Mouse (Mus musculus) ES-E14 (cell line): Measurements from ENCODE around the gene Hjurp. TPM values are rescaled to one million over a fixed set of nuclear protein-coding genes. Genes with fewer than 3 reads are reported as not detected.

Source experiments
- DNase-seq: peaks from one replicate; pipeline ENCODE4 v3.0.0-alpha.2; 2013; ENCODE audit warnings: low read depth, low spot score
- H3K27ac ChIP-seq: 2 replicates; pipeline ENCODE4 v1.5.1; 2012; ENCODE audit warnings: low read depth, mild to moderate bottlenecking, low read length, moderate library complexity, mixed read lengths; ENCODE audit not compliant: poor library complexity, insufficient read depth, severe bottlenecking
- H3K36me3 ChIP-seq: 2 replicates; pipeline ENCODE4 v1.6.1; 2012; ENCODE audit warnings: mild to moderate bottlenecking, low read length, moderate library complexity, mixed read lengths; ENCODE audit not compliant: control insufficient read depth, poor library complexity, insufficient read depth, severe bottlenecking
- H3K4me1 ChIP-seq, 2 experiments: fragments of 150-350 bp in 1 of 2; sonication (generic) in 1 of 2; 2 replicates each; pipeline ENCODE4 v1.6.1; 2012; ENCODE audit warnings: low read length in 2 of 2, mild to moderate bottlenecking in 1 of 2, mixed read lengths in 1 of 2; ENCODE audit not compliant: control insufficient read depth in 2 of 2, insufficient read depth in 2 of 2, poor library complexity in 1 of 2
- H3K4me3 ChIP-seq, 2 experiments: fragments of 150-350 bp in 1 of 2; sonication (generic) in 1 of 2; 2 replicates each; pipeline ENCODE4 v1.5.1; 2012; ENCODE audit warnings: low read length in 2 of 2, low read depth in 1 of 2, mild to moderate bottlenecking in 1 of 2, mixed read lengths in 1 of 2; ENCODE audit not compliant: insufficient read depth in 1 of 2, poor library complexity in 1 of 2, severe bottlenecking in 1 of 2
- H3K9ac ChIP-seq: 2 replicates; pipeline ENCODE4 v1.6.1; 2012; ENCODE audit warnings: low read depth, mild to moderate bottlenecking, low read length, mixed read lengths; ENCODE audit not compliant: poor library complexity, insufficient read depth, severe bottlenecking
- H3K9me3 ChIP-seq: fragments of 150-350 bp; sonication (generic); 2 replicates; pipeline ENCODE4 v1.6.1; 2012; ENCODE audit warnings: low read depth, mild to moderate bottlenecking, low read length; ENCODE audit not compliant: control insufficient read depth, insufficient read depth
- CHD2 ChIP-seq: IDR thresholded peaks from 2 replicates; pipeline ENCODE4 v1.6.1; 2014; ENCODE audit warnings: mild to moderate bottlenecking, low read depth, low read length, inconsistent platforms
- HCFC1 ChIP-seq: IDR thresholded peaks from 2 replicates; pipeline ENCODE4 v1.6.1; 2012; ENCODE audit warnings: low read length, inconsistent platforms, borderline replicate concordance; ENCODE audit not compliant: insufficient read depth
- MAFK ChIP-seq: IDR thresholded peaks from 2 replicates; pipeline ENCODE4 v1.6.1; 2014; ENCODE audit warnings: mild to moderate bottlenecking, low read depth, low read length, inconsistent platforms; ENCODE audit not compliant: insufficient read depth
- ZC3H11A ChIP-seq: IDR thresholded peaks from 2 replicates; pipeline ENCODE4 v1.6.1; 2012; ENCODE audit warnings: low read depth, mild to moderate bottlenecking, inconsistent platforms, low read length, borderline replicate concordance
- ZNF384 ChIP-seq: IDR thresholded peaks from 2 replicates; pipeline ENCODE4 v1.6.1; 2012; ENCODE audit warnings: low read depth, low read length, inconsistent platforms
- in situ Hi-C, 2 experiments: fragments of 600-800 bp; cut with MboI; formaldehyde crosslinking; loops; one replicate each; pipeline ENCODE4 v1.15.1; 2025; ENCODE audit warnings: low sequenced_read_pairs in 2 of 2, inconsistent platforms in 1 of 2; ENCODE audit not compliant: unreplicated experiment in 2 of 2
- total RNA-seq: library from RNA; depleted of rRNA; stranded (reverse); fragments of 300-350 nt; gene quantifications from 2 replicates; pipeline ENCODE4 v1.2.3, GENCODE M21; 2012

Gene Hjurp
- total RNA-seq, 1 experiment: 168 TPM

DNA sequence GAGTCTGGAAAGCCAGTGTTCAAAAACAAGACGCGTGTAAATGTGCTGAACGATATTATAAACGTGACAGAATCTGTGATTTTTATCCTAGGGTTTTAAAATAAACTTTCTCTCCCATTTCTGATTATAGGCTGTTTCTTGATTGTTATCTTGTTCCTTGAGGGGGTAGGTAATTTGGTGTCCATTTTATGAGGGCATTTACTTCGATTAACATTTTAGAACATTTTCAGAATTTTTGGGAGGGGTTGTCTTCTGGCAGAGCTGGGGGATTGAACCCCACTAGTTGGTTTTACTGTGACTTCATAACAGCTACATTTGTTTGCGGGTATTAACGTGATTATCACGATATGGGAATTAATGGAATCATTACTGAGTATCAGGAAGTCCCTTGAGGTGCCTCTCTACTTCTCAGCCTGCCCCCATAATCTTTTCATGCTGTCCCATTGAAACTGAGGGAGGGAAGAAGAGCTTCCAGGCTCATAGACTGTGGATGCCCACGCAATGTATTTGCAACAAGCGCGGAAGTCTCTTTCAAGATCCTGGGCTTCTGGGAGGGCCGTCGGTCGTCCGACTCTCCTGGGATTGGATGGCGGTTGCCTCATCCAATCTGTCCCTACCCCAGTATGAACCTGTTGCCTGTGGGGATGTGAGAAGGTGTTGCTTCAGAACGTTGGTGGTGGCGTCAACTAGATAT lies 532 bp upstream of the Hjurp start:
- H3K9me3 ChIP-seq: no peaks in the 10 kb centered on the region
- TF ChIP-seq MAFK: no peak
- TF ChIP-seq HCFC1: 0 out of 2 replicates have a peak, but pooled peaks have one; percentile 10
- peak overlapping the region in 1 of 2 experiments; percentile 87; a peak in 2 of 4 replicates for H3K4me3 ChIP-seq
- no peak overlapping the region for H3K27ac ChIP-seq
- peaks cover 4 to 6% of the 10 kb centered on the region in 2 experiments; a peak in 2 of 4 replicates for H3K4me1 ChIP-seq
- H3K9ac ChIP-seq: no peak overlapping the region
- H3K36me3 ChIP-seq: peaks cover 26% of the 10 kb centered on the region
- in situ Hi-C loops: no loop called here
- DNase-seq: no peak

DNA sequence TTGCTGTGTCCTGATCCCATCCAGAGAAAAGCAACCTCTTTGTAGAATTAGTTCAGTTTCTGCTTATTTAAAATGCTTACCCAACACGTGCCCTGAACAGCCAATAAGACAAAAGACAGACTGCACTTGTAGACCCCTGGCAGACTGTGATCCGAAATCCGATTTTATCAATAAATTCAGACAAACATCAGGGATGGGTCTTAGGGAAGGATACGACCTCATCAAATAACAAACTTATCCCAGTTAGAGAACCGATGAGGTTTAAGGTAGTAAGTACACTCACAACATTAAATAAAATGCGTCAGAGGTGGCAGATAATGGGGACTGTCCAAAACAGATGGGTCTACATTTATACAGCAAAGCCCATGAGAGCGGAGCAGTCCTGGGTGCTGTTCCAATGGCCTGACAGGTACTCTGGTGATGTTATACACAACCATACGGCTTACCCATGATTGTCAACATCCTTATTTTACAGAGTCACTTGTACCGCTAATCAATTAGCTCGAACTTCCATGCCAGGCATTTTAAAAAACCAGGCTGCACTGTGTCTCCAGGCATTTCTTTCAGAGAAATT lies 822 bp downstream of the Hjurp start:
- TF ChIP-seq HCFC1 (no peak), MAFK (no peak), ZNF384 (no peak), CHD2 (no peak), ZC3H11A (no peak)
- in situ Hi-C loops: no loop called here
- Histone ChIP-seq H3K36me3 (peaks cover 39% of the 10 kb centered on the region), H3K4me1 (peaks cover 4 to 6% of the 10 kb centered on the region in 2 experiments; a peak in 2 of 4 replicates), H3K9ac (peak overlapping the region; percentile 93), H3K9me3 (no peaks in the 10 kb centered on the region), H3K27ac (no peak overlapping the region), H3K4me3 (peak overlapping the region; percentile 87 to 89)
- no peak for DNase-seq

DNA sequence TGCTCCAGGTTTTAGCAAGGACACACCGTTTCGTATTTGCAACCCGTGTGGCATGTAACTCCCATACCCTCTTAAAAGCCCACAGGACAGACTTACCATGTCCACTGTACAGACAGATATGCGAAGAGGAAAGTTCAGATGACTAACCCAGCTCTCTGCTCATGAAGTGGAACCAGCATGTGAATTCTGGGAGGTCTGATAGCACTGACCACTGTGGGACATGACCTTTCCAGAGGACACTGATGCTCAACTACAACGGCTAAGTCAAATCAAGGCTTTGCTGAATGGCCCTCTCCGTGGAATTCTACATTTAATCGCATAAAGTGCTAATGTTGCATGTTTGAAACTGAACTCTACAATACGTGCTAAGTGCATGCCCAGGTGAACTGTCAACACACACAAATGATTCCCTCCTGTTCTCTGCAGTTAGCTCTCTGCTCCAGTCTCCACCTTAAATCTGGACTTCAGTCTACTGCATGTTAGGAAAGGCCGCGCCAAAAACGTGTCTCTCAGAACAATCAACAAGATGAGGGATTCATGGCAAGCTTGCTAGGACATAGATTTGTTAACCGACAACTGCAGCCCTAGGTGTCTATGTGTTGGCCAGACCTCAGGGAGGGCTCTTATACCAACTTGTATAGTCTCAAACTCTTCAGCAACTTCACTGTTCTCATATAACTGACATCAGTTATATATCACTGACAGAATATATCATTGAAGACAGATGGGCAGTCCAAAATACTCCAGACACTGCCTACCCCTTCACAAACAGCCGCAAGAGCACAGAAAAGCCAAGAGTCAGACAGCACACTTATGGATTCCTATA lies 1.5 kb downstream of the Hjurp start:
- 0 out of 2 replicates have a peak, but pooled peaks cover 2% of the 10 kb centered on the region for H3K9me3 ChIP-seq
- no peak overlapping the region for H3K27ac ChIP-seq
- in situ Hi-C loops: no loop called here
- TF ChIP-seq CHD2 (no peak), ZC3H11A (no peak), HCFC1 (no peak), MAFK (no peak), ZNF384 (no peak)
- H3K4me3 ChIP-seq: peak overlapping the region; percentile 87 to 89
- DNase-seq: no peak
- peaks cover 45% of the 10 kb centered on the region for H3K36me3 ChIP-seq
- peak overlapping the region; percentile 93; the same call in 1 of the 2 replicates for H3K9ac ChIP-seq
- H3K4me1 ChIP-seq: peaks cover 4 to 6% of the 10 kb centered on the region in 2 experiments; a peak in 2 of 4 replicates

DNA sequence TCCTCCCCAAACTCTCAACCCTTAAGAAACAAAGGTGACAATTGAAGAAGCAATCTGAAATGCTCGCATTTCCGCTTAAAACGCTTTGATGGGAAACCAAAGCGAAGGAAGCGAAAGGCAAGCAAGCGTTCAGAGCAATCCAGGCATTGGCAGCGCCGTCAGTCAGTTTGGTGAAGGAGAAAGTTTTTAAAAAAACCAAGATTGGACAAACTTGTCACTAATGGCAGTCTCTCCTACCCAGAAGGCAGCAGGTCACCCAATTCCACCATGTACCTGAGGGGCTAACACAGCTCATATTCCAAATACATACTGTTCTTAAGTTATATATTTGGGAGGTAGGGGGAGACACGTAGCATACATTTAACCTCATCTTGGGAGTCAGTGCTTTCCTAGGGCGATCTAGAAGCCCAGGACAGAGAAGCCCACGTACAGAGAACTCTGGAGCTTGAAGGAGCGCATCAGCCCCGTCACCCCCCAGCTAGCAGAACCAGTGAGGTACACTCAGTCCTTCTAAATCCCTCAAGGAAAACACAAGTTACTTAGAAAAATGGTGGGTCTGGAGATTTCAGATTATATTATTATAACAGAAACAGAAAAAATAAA lies 2.3 kb downstream of the Hjurp start:
- H3K27ac ChIP-seq: no peak overlapping the region
- H3K4me1 ChIP-seq: peaks cover 4 to 6% of the 10 kb centered on the region in 2 experiments; a peak in 2 of 4 replicates
- TF ChIP-seq ZNF384 (no peak), HCFC1 (no peak), ZC3H11A (no peak), MAFK (no peak), CHD2 (no peak)
- peaks cover 49% of the 10 kb centered on the region for H3K36me3 ChIP-seq
- H3K9me3 ChIP-seq: 0 out of 2 replicates have a peak, but pooled peaks cover 2% of the 10 kb centered on the region
- in situ Hi-C loops: no loop called here
- H3K9ac ChIP-seq: no peak overlapping the region
- no peak overlapping the region for H3K4me3 ChIP-seq
- no peak for DNase-seq
